Mouse (Mus musculus) activated CD4-positive, CD25-positive, alpha-beta regulatory T cell (primary cell): Measurements from ENCODE around the gene Fpr2. TPM values are rescaled to one million over a fixed set of nuclear protein-coding genes. Genes with fewer than 3 reads are reported as not detected.

Experiments
- polyA plus RNA-seq, 2 experiments: library from polyadenylated mRNA; unstranded; fragments of 100-300 nt; shearing (Covaris generic); gene quantifications; one replicate each; pipeline ENCODE4 v1.2.1; 2017

Fpr2 gene
- polyA plus RNA-seq = under 1 TPM in 1 of 2 experiments, not detected in 1; 0.97 TPM

GRCm38 (mm10) chr17:17887774-17888248 lies at the start of gene Fpr2, which contains the start of gene Fpr3:
Gene Fpr2 (plus strand): TSS chr17:17887824.
Gene Fpr3 (plus strand): TSS chr17:17887852.

DNA sequence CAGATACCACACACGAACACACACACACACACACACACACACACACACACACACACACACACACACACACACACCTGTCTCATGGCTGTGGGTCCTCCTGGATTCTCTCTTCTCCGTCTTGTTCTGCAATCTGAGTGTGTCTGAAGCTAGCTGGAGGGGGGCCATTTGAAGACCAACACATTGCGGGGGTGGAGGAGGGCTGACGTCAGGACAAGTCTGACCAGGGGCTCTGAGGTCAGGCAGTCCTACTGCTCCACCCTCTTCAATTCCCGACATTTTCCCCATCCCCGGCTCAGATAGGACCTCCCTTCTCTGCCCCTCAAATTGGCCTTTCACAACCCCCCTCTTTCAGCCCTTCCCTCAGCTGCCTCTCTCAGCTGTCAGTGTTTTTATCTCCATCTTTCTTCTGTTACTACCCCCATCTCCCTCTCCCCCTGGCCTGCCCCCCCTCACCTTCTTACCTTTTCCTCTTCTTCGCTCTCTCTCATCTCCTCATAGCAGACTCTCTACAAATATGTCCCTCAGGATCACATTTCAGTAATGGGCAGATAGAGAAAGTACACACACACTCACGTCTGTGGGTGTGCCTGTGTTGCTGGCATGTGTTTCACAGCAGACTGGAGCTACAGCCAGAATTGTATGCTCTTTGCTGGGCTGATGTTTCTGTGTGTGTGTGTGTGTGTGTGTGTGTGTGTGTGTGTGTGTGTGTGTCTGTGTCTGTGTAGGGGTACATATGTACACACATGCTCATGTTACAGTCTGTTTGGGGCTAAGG lies 32.4 kb upstream of the Fpr2 start, which contains the start of gene Has1:
TSS of gene Has1 (minus strand) at position 142 of the 775 bp plus-strand sequence.

GRCm38 (mm10) chr17:17883840-17884239 lies 3.8 kb upstream of the Fpr2 start, which contains the start of gene Fpr1:
Gene Fpr1 (minus strand): TSS chr17:17883940.

Other genes with a start within 250 kb of the Fpr2 start
- under 1 TPM in 1 of 2 experiments, not detected in 1; 0.15 TPM for gene Vmn2r90, start 184.1 kb upstream of the Fpr2 start, polyA plus RNA-seq
- gene Spaca6, start 60.7 kb upstream of the Fpr2 start, polyA plus RNA-seq = 1 to 10 TPM; 1.4 to 6.2 TPM
- gene Has1, start 32.6 kb upstream of the Fpr2 start, polyA plus RNA-seq = not detected
- under 1 TPM; 0.60 to 0.80 TPM for gene Fpr1, start 3.9 kb upstream of the Fpr2 start, polyA plus RNA-seq
- not detected for gene Fpr3, start within 50 bp of the Fpr2 start, polyA plus RNA-seq
- not detected for gene Fpr-rs4, start 133.9 kb downstream of the Fpr2 start, polyA plus RNA-seq
- gene Vmn2r124, start 161.6 kb downstream of the Fpr2 start, polyA plus RNA-seq = under 1 TPM; 0.06 to 0.12 TPM
- under 1 TPM in 1 of 2 experiments, not detected in 1; 0.09 TPM for gene Vmn2r91, start 197.2 kb downstream of the Fpr2 start, polyA plus RNA-seq